ENCODE assay signal across 5 mouse cellular contexts in the genomic region with DNA sequence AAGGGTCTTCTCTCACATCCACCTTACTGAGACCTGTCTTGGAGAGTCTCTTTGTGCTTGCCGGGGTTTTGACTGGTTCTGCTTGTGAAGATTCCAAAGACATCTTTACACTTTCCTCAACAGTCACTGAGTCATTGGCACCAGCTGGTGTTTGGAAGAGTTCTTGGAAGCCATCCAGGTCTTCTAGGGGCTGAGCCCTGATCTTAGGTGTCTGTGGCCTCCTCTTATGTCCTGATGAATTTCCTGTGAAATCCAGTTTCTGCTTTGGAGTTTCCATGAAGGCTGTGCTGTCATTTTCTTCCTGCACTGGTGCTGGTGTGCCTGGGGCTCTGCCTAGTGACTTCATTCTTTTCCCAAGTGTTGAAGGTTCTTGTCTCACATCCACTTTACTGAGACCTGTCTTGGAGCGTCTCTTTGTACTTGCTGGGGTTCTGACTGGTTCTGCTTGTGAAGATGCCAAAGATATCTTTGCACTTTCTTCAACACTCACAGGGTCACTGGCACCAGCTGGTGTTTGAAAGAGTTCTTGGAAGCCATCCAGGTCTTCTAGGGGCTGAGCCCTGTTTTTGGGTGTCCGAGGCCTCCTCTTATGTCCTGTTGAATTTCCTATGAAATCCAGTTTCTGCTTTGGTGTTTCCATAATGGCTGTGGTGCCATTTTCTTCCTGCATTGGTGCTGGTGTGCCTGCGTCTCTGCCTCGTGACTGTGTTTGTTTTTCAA. TPM values are rescaled to one million over a fixed set of nuclear protein-coding genes. Genes with fewer than 3 reads are reported as not detected.
DNase-seq lines count a peak whose midpoint lies in the region; ATAC-seq lines count a peak whose summit lies in the region.
"Not testable (repeated sequence)": the region's sequence is repeated elsewhere in the genome, so short reads cannot be mapped to it uniquely, and the experiment has no call there.

No protein-coding gene starts in this region.

- not testable (repeated sequence) for H3K27me3 ChIP-seq in heart, embryonic 10.5 days (ENCODE audit: insufficient read depth, poor library complexity, severe bottlenecking); lung, embryonic 15.5 days

- H3K4me1 ChIP-seq in heart, embryonic 10.5 days = not testable (repeated sequence)
- peaks cover 20% of the 10 kb centered on the region for H3K4me1 ChIP-seq in lung, embryonic 15.5 days

- not testable (repeated sequence) for H3K9ac ChIP-seq in lung, embryonic 15.5 days

- H3K4me2 ChIP-seq in lung, embryonic 15.5 days = not testable (repeated sequence)

- peaks cover 100% of the 10 kb centered on the region for H3K36me3 ChIP-seq in heart, embryonic 10.5 days
- H3K36me3 ChIP-seq in lung, embryonic 15.5 days = peaks cover 95% of the 10 kb centered on the region

- H3K4me3 ChIP-seq in heart, embryonic 10.5 days; lung, embryonic 15.5 days: not testable (repeated sequence)

- whole genome bisulfite sequencing in heart, embryonic 10.5 days = 90% methylated on average over 5 of the region's 5 CpGs
- 53% methylated on average over 5 of the region's 5 CpGs for WGBS in lung, embryonic 15.5 days

- H3K27ac ChIP-seq in heart, embryonic 10.5 days = not testable (repeated sequence)
- H3K27ac ChIP-seq in lung, embryonic 15.5 days = peak overlapping the region; percentile 18; the same call in 1 of the 2 replicates

- H3K9me3 ChIP-seq in heart, embryonic 10.5 days; lung, embryonic 15.5 days: not testable (repeated sequence)

- DNase-seq in NIH3T3 (ENCODE audit: low read depth) = peak; percentile 41
- DNase-seq in heart, embryonic 10.5 days (ENCODE audit: low spot score) = peak; percentile 66
- peak; percentile 82 for DNase-seq in lung, postnatal 10 days
- peak; percentile 45 to 53 for DNase-seq in lung, postnatal 4 days

- peak; percentile 67; the same call in 1 of the 2 replicates for ATAC-seq in lung, embryonic 15.5 days (ENCODE audit: borderline replicate concordance, extremely low read depth, low FRiP score, low TSS enrichment)

RNA-seq across cellular contexts. Expression of gene Mki67, which starts 19.0 kb away (rescaled TPM):
- polyA plus RNA-seq in heart, embryonic 10.5 days (2016; fragmentation: Nextera tagmentation; extraction: Ambion mirVana) = 36.1 and 41.1 TPM in 2 replicates
- 56.6 and 59.4 TPM in 2 replicates for polyA plus RNA-seq in lung, embryonic 15.5 days (2015; fragmentation: Nextera tagmentation; extraction: Ambion mirVana)
